Mouse (Mus musculus) G1E (cell line): ENCODE measurements around the gene Ovol3.

Experiments
- CTCF ChIP-seq: IDR thresholded peaks from 2 replicates; pipeline ENCODE4 v1.5.1; 2012; ENCODE audit warnings: low read depth, low read length, inconsistent platforms, mixed read lengths
- GATA1 ChIP-seq: IDR thresholded peaks from 2 replicates; pipeline ENCODE4 v1.6.1; 2012; ENCODE audit warnings: borderline replicate concordance, low read length, inconsistent platforms, mixed read lengths
- GATA2 ChIP-seq: IDR thresholded peaks from 2 replicates; pipeline ENCODE4 v1.6.1; 2012; ENCODE audit warnings: low read depth, low read length, inconsistent platforms, borderline replicate concordance
- POLR2AphosphoS5 ChIP-seq: IDR thresholded peaks from 2 replicates; pipeline ENCODE4 v1.6.1; 2012; ENCODE audit warnings: low read depth, low read length, inconsistent platforms; ENCODE audit not compliant: insufficient replicate concordance
- TAL1 ChIP-seq: conservative IDR thresholded peaks from 2 replicates; pipeline ENCODE4 v1.6.1; 2012; ENCODE audit warnings: low read depth, low read length, inconsistent platforms, mixed read lengths

DNA sequence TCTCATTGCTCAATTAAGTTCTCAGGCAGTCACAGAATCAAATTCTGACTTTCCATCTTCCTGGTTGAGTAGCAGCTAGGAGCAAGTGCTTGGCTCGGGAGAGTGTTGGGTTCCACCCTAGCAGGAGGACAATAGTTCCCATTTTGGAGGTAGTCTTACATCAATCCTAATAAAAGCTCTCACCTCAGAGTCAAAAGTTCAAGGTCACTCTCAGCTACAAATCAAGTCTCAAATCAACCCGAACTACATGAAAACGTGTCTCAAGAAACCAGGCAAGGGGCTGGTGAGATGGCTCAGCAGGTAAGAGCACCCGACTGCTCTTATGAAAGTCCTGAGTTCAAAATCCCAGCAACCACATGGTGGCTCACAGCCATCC is 46.4 kb downstream of the Ovol3 start:
- TF ChIP-seq CTCF (no peak), POLR2AphosphoS5 (no peak), GATA1 (no peak), TAL1 (no peak), GATA2 (no peak)
